9 mouse cellular contexts compared by ENCODE assay signal in genomic region chr17:31535358-31535757, GRCm38 (mm10). TPM values are rescaled to one million over a fixed set of nuclear protein-coding genes. Genes with fewer than 3 reads are reported as not detected.
DNase-seq lines count a peak whose midpoint lies in the region; ATAC-seq and TF ChIP-seq lines count a peak whose summit lies in the region.
"Had no signal": no experiment of that assay in that cellular context is flagged by ENCODE, and none has a peak within 500 bp of the region (broad histone marks: within the 10 kb centered on the region; RNA-seq: fewer than 3 reads in every experiment).

No protein-coding gene starts in this region.

- H3K9me3 ChIP-seq in intestine, embryonic 14.5 days (ENCODE audit: control insufficient read depth, low read length), result no peaks in the 10 kb centered on the region
- H3K9me3 ChIP-seq in intestine, postnatal 0 days (ENCODE audit: control insufficient read depth), result no peaks in the 10 kb centered on the region
- no peaks in the 10 kb centered on the region for H3K9me3 ChIP-seq in embryonic facial prominence, embryonic 13.5 days
- H3K9me3 ChIP-seq in intestine, embryonic 15.5 days, result no peaks in the 10 kb centered on the region
- no peaks in the 10 kb centered on the region for H3K9me3 ChIP-seq in midbrain, postnatal 0 days (ENCODE audit: low read length)
- H3K9me3 ChIP-seq: G1E had no signal

- no peaks in the 10 kb centered on the region for H3K27me3 ChIP-seq in intestine, embryonic 14.5 days (replicated peaks; ENCODE audit: control insufficient read depth, insufficient read depth, low read length)
- H3K27me3 ChIP-seq in intestine, postnatal 0 days (replicated peaks; ENCODE audit: control insufficient read depth, insufficient read depth, low read length), result no peaks in the 10 kb centered on the region
- H3K27me3 ChIP-seq in embryonic facial prominence, embryonic 13.5 days, result no peaks in the 10 kb centered on the region
- no peaks in the 10 kb centered on the region for H3K27me3 ChIP-seq in intestine, embryonic 15.5 days (replicated peaks)
- H3K27me3 ChIP-seq in midbrain, postnatal 0 days (ENCODE audit: insufficient read depth, low read length), result no peaks in the 10 kb centered on the region

- WGBS in intestine, embryonic 14.5 days, result 76% methylated on average over 4 of the region's 4 CpGs
- 44% methylated on average over 4 of the region's 4 CpGs for whole genome bisulfite sequencing in intestine, postnatal 0 days
- 75% methylated on average over 4 of the region's 4 CpGs for WGBS in embryonic facial prominence, embryonic 13.5 days
- WGBS in intestine, embryonic 15.5 days, result 67% methylated on average over 4 of the region's 4 CpGs
- WGBS in midbrain, postnatal 0 days, result 72% methylated on average over 4 of the region's 4 CpGs

- no peak overlapping the region for H3K4me3 ChIP-seq in intestine, embryonic 14.5 days (ENCODE audit: low read depth, low read length)
- no peak overlapping the region for H3K4me3 ChIP-seq in intestine, postnatal 0 days (ENCODE audit: low read depth, low read length)
- H3K4me3 ChIP-seq in embryonic facial prominence, embryonic 13.5 days, result no peak overlapping the region
- no peak overlapping the region for H3K4me3 ChIP-seq in intestine, embryonic 15.5 days (replicated peaks)
- no peak overlapping the region for H3K4me3 ChIP-seq in midbrain, postnatal 0 days (ENCODE audit: low read depth, low read length)

- H3K4me1 ChIP-seq in intestine, embryonic 14.5 days (replicated peaks; ENCODE audit: control insufficient read depth, insufficient read depth, low read length), result peaks cover 5% of the 10 kb centered on the region
- H3K4me1 ChIP-seq in intestine, postnatal 0 days (replicated peaks; ENCODE audit: control insufficient read depth, insufficient read depth, low read length), result no peaks in the 10 kb centered on the region
- H3K4me1 ChIP-seq in embryonic facial prominence, embryonic 13.5 days, result peaks cover 15% of the 10 kb centered on the region
- H3K4me1 ChIP-seq in intestine, embryonic 15.5 days (replicated peaks), result peaks cover 7% of the 10 kb centered on the region
- H3K4me1 ChIP-seq in midbrain, postnatal 0 days (ENCODE audit: insufficient read depth, low read length), result peaks cover 9% of the 10 kb centered on the region

- peaks cover 15% of the 10 kb centered on the region for H3K36me3 ChIP-seq in intestine, embryonic 14.5 days (ENCODE audit: control insufficient read depth, insufficient read depth, low read length)
- H3K36me3 ChIP-seq in intestine, postnatal 0 days (ENCODE audit: control insufficient read depth, insufficient read depth), result peaks cover 16% of the 10 kb centered on the region
- peaks cover 15% of the 10 kb centered on the region for H3K36me3 ChIP-seq in embryonic facial prominence, embryonic 13.5 days
- H3K36me3 ChIP-seq in intestine, embryonic 15.5 days, result peaks cover 11% of the 10 kb centered on the region; the same call in 1 of the 2 replicates
- H3K36me3 ChIP-seq in midbrain, postnatal 0 days (ENCODE audit: insufficient read depth, low read length), result peaks cover 10% of the 10 kb centered on the region

- no peak for TF ChIP-seq CTCF in intestine, postnatal 0 days (IDR thresholded peaks at IDR 0.05; ENCODE audit: low read depth)
- TF ChIP-seq CTCF in midbrain, postnatal 0 days (IDR thresholded peaks at IDR 0.05), result no peak

- no peak for DNase-seq in intestine, embryonic 14.5 days (ENCODE audit: low spot score)
- DNase-seq in midbrain, postnatal 0 days (ENCODE audit: low spot score), result no peak
- no peak for DNase-seq in cerebellum, adult 18-20 months
- DNase-seq in cerebellum, postnatal 25 days, result no peak
- no peak for DNase-seq in thymus, postnatal 10 days (ENCODE audit: low spot score in 2 of 2)

- H3K9ac ChIP-seq in intestine, embryonic 14.5 days (ENCODE audit: low read length), result no peak overlapping the region
- H3K9ac ChIP-seq in intestine, postnatal 0 days (ENCODE audit: low read depth, low read length), result no peak overlapping the region
- 0 out of 2 replicates have a peak overlapping the region, but pooled peaks have one; percentile 27 for H3K9ac ChIP-seq in embryonic facial prominence, embryonic 13.5 days
- no peak overlapping the region for H3K9ac ChIP-seq in intestine, embryonic 15.5 days
- H3K9ac ChIP-seq in midbrain, postnatal 0 days (replicated peaks; ENCODE audit: low read length, poor library complexity, severe bottlenecking), result no peak overlapping the region

- peak overlapping the region; percentile 43; the same call in 1 of the 2 replicates for H3K27ac ChIP-seq in intestine, embryonic 14.5 days (ENCODE audit: low read depth)
- no peak overlapping the region for H3K27ac ChIP-seq in intestine, postnatal 0 days (ENCODE audit: low read depth, low read length)
- peak overlapping the region; percentile 68 for H3K27ac ChIP-seq in embryonic facial prominence, embryonic 13.5 days
- peak overlapping the region; percentile 73; the same call in 1 of the 2 replicates for H3K27ac ChIP-seq in intestine, embryonic 15.5 days
- H3K27ac ChIP-seq in midbrain, postnatal 0 days (ENCODE audit: low read depth, low read length), result peak overlapping the region; percentile 58

- ATAC-seq in intestine, embryonic 14.5 days (replicated peaks; ENCODE audit: low FRiP score, low TSS enrichment, low read depth), result no peak
- no peak for ATAC-seq in intestine, postnatal 0 days
- 0 out of 2 replicates have a peak, but pooled peaks have one; percentile 40 for ATAC-seq in embryonic facial prominence, embryonic 13.5 days (ENCODE audit: insufficient number of reproducible peaks, insufficient read depth, low FRiP score, low TSS enrichment, low read depth)
- ATAC-seq in intestine, embryonic 15.5 days, result peak; percentile 52; the same call in 1 of the 2 replicates
- ATAC-seq in midbrain, postnatal 0 days (ENCODE audit: low FRiP score), result no peak

- H3K4me2 ChIP-seq in intestine, embryonic 14.5 days (ENCODE audit: low read length), result no peak overlapping the region
- no peak overlapping the region for H3K4me2 ChIP-seq in intestine, postnatal 0 days (replicated peaks; ENCODE audit: low read depth)
- peak overlapping the region; percentile 20; the same call in 1 of the 2 replicates for H3K4me2 ChIP-seq in embryonic facial prominence, embryonic 13.5 days
- H3K4me2 ChIP-seq in intestine, embryonic 15.5 days (replicated peaks), result peak overlapping the region; percentile 35; the same call in 1 of the 2 replicates
- no peak overlapping the region for H3K4me2 ChIP-seq in midbrain, postnatal 0 days (ENCODE audit: low read depth, low read length, poor library complexity, severe bottlenecking)

RNA-seq across cellular contexts. Expression of gene Ndufv3, which starts 15.4 kb away (rescaled TPM):
- 386 and 427 TPM in 2 replicates for polyA plus RNA-seq in intestine, embryonic 14.5 days (2014; fragmentation: Nextera tagmentation; extraction: Ambion mirVana)
- 534 and 558 TPM in 2 replicates for polyA plus RNA-seq in intestine, postnatal 0 days (2015; fragmentation: Nextera tagmentation; extraction: Ambion mirVana)
- 237 and 238 TPM in 2 replicates for polyA plus RNA-seq in embryonic facial prominence, embryonic 13.5 days (2015; fragmentation: Nextera tagmentation; extraction: Ambion mirVana)
- 404 and 457 TPM in 2 replicates for polyA plus RNA-seq in intestine, embryonic 15.5 days (2015; fragmentation: Nextera tagmentation; extraction: Ambion mirVana)
- total RNA-seq in midbrain, postnatal 0 days (2014; rRNA removed), result 221 and 257 TPM in 2 replicates
- 513 and 552 TPM in 2 replicates for polyA plus RNA-seq in midbrain, postnatal 0 days (2015; fragmentation: Nextera tagmentation; extraction: Ambion mirVana)

RNA-seq across cellular contexts. Expression of gene Wdr4, which starts 15.6 kb away (rescaled TPM):
- 49.1 and 53.1 TPM in 2 replicates for polyA plus RNA-seq in intestine, embryonic 14.5 days (2014; fragmentation: Nextera tagmentation; extraction: Ambion mirVana)
- polyA plus RNA-seq in intestine, postnatal 0 days (2015; fragmentation: Nextera tagmentation; extraction: Ambion mirVana), result 11.7 and 12.5 TPM in 2 replicates
- 35.7 and 39.0 TPM in 2 replicates for polyA plus RNA-seq in embryonic facial prominence, embryonic 13.5 days (2015; fragmentation: Nextera tagmentation; extraction: Ambion mirVana)
- polyA plus RNA-seq in intestine, embryonic 15.5 days (2015; fragmentation: Nextera tagmentation; extraction: Ambion mirVana), result 45.3 and 47.0 TPM in 2 replicates
- total RNA-seq in midbrain, postnatal 0 days (2014; rRNA removed), result 66.0 and 66.8 TPM in 2 replicates
- polyA plus RNA-seq in midbrain, postnatal 0 days (2015; fragmentation: Nextera tagmentation; extraction: Ambion mirVana), result 27.0 and 29.3 TPM in 2 replicates

RNA-seq across cellular contexts. Expression of gene Pknox1, which starts 29.2 kb away (rescaled TPM):
- polyA plus RNA-seq in intestine, embryonic 14.5 days (2014; fragmentation: Nextera tagmentation; extraction: Ambion mirVana), result 39.4 and 43.5 TPM in 2 replicates
- polyA plus RNA-seq in intestine, postnatal 0 days (2015; fragmentation: Nextera tagmentation; extraction: Ambion mirVana), result 10.3 and 11.2 TPM in 2 replicates
- polyA plus RNA-seq in embryonic facial prominence, embryonic 13.5 days (2015; fragmentation: Nextera tagmentation; extraction: Ambion mirVana), result 26.5 and 27.8 TPM in 2 replicates
- polyA plus RNA-seq in intestine, embryonic 15.5 days (2015; fragmentation: Nextera tagmentation; extraction: Ambion mirVana), result 28.5 and 29.8 TPM in 2 replicates
- 18.3 and 22.7 TPM in 2 replicates for total RNA-seq in midbrain, postnatal 0 days (2014; rRNA removed)
- 14.3 and 14.9 TPM in 2 replicates for polyA plus RNA-seq in midbrain, postnatal 0 days (2015; fragmentation: Nextera tagmentation; extraction: Ambion mirVana)

Comparison
In these comparisons a context has a peak if more than half of its experiments do, and no peak if none do; other contexts are left out.
1. ATAC-seq: peak in embryonic facial prominence, embryonic 13.5 days (single experiment) and intestine, embryonic 15.5 days (single experiment); none in intestine, embryonic 14.5 days (single experiment), intestine, postnatal 0 days (single experiment) and midbrain, postnatal 0 days (single experiment).
2. H3K4me2 ChIP-seq: peak in embryonic facial prominence, embryonic 13.5 days (single experiment) and intestine, embryonic 15.5 days (single experiment); none in intestine, embryonic 14.5 days (single experiment), intestine, postnatal 0 days (single experiment) and midbrain, postnatal 0 days (single experiment).